Mouse (Mus musculus): ENCODE measurements around the gene Ubb. TPM values are rescaled to one million over a fixed set of nuclear protein-coding genes. Genes with fewer than 3 reads are reported as not detected.
A peak's percentile ranks its signal among the peaks of the same experiment; 100 is the strongest.

Gene Ubb
- polyA plus RNA-seq, 1 experiment from 2014 or later: 1,934 TPM

GRCm38 (mm10) chr11:62566211-62566610 is 15.2 kb downstream of the Ubb start:
- 80% methylated on average over 1 of the region's 1 CpGs for WGBS
- no peak for DNase-seq (ENCODE audit: low spot score)

GRCm38 (mm10) chr11:62568300-62568699 is 17.3 kb downstream of the Ubb start:
- Histone ChIP-seq H3K27me3 (ENCODE audit: control insufficient read depth, insufficient read depth, low read length) (no peaks in the 10 kb centered on the region), H3K4me2 (replicated peaks; ENCODE audit: low read depth) (no peak overlapping the region), H3K36me3 (ENCODE audit: control insufficient read depth, insufficient read depth, low read length) (no peaks in the 10 kb centered on the region), H3K4me3 (ENCODE audit: low read depth, low read length) (no peak overlapping the region), H3K9ac (ENCODE audit: low read length) (no peak overlapping the region), H3K9me3 (ENCODE audit: control insufficient read depth, low read length) (no peaks in the 10 kb centered on the region), H3K4me1 (replicated peaks; ENCODE audit: control insufficient read depth, insufficient read depth) (no peaks in the 10 kb centered on the region), H3K27ac (replicated peaks) (no peak overlapping the region)
- DNase-seq (ENCODE audit: low spot score): no peak
- peak; percentile 77 for ATAC-seq (ENCODE audit: low FRiP score, low TSS enrichment)
- TF ChIP-seq CTCF (IDR thresholded peaks at IDR 0.05; ENCODE audit: low read depth): no peak
- TF ChIP-seq EP300 (optimal IDR thresholded peaks at IDR 0.05): no peak
- WGBS: 45% methylated on average over 3 of the region's 3 CpGs

More at GRCm38 (mm10) chr11:62566211-62566610, 15.2 kb downstream of the Ubb start:
- no peaks in the 10 kb centered on the region for H3K9me3 ChIP-seq (ENCODE audit: control insufficient read depth, low read length)
- TF ChIP-seq CTCF (IDR thresholded peaks at IDR 0.05; ENCODE audit: low read depth) (no peak), EP300 (optimal IDR thresholded peaks at IDR 0.05) (no peak)
- H3K36me3 ChIP-seq (ENCODE audit: control insufficient read depth, insufficient read depth, low read length): no peaks in the 10 kb centered on the region
- no peak overlapping the region; the same call in 1 of the 2 replicates for H3K27ac ChIP-seq (replicated peaks)
- H3K4me2 ChIP-seq (replicated peaks; ENCODE audit: low read depth): no peak overlapping the region
- H3K4me3 ChIP-seq (ENCODE audit: low read depth, low read length): no peak overlapping the region
- H3K27me3 ChIP-seq (ENCODE audit: control insufficient read depth, insufficient read depth, low read length): no peaks in the 10 kb centered on the region
- ATAC-seq (ENCODE audit: low FRiP score, low TSS enrichment): 0 out of 2 replicates have a peak, but pooled peaks have one; percentile 41
- H3K9ac ChIP-seq (ENCODE audit: low read length): no peak overlapping the region
- no peaks in the 10 kb centered on the region for H3K4me1 ChIP-seq (replicated peaks; ENCODE audit: control insufficient read depth, insufficient read depth)

GRCm38 (mm10) chr11:62573959-62574702 is 23.2 kb downstream of the Ubb start, which contains the start of gene Trpv2:
Gene Trpv2 (plus strand): TSS chr11:62574486.
- no peak for ATAC-seq (ENCODE audit: low FRiP score, low TSS enrichment)
- H3K4me3 ChIP-seq (ENCODE audit: low read depth, low read length): peak within 1 kb of the TSS; percentile 53
- H3K4me1 ChIP-seq (replicated peaks; ENCODE audit: control insufficient read depth, insufficient read depth): no peaks in the 10 kb centered on the region
- 67% methylated on average over 6 of the region's 6 CpGs for WGBS
- H3K36me3 ChIP-seq (ENCODE audit: control insufficient read depth, insufficient read depth, low read length): no peaks in the 10 kb centered on the region
- no peaks in the 10 kb centered on the region for H3K27me3 ChIP-seq (ENCODE audit: control insufficient read depth, insufficient read depth, low read length)
- no peaks in the 10 kb centered on the region for H3K9me3 ChIP-seq (ENCODE audit: control insufficient read depth, low read length)
- no peak for TF ChIP-seq CTCF (IDR thresholded peaks at IDR 0.05; ENCODE audit: low read depth)
- no peak for TF ChIP-seq EP300 (optimal IDR thresholded peaks at IDR 0.05)
- no peak within 1 kb of the TSS; the same call in 1 of the 2 replicates for H3K9ac ChIP-seq (ENCODE audit: low read length)
- no peak within 1 kb of the TSS for H3K27ac ChIP-seq (replicated peaks)
- DNase-seq (ENCODE audit: low spot score): no peak
- H3K4me2 ChIP-seq (replicated peaks; ENCODE audit: low read depth): peak within 1 kb of the TSS; percentile 94

GRCm38 (mm10) chr11:62574703-62575085 is 23.7 kb downstream of the Ubb start:
- Histone ChIP-seq H3K9ac (ENCODE audit: low read length) (no peak overlapping the region), H3K4me2 (replicated peaks; ENCODE audit: low read depth) (no peak overlapping the region), H3K36me3 (ENCODE audit: control insufficient read depth, insufficient read depth, low read length) (no peaks in the 10 kb centered on the region), H3K27me3 (ENCODE audit: control insufficient read depth, insufficient read depth, low read length) (no peaks in the 10 kb centered on the region), H3K9me3 (ENCODE audit: control insufficient read depth, low read length) (no peaks in the 10 kb centered on the region), H3K4me1 (replicated peaks; ENCODE audit: control insufficient read depth, insufficient read depth) (no peaks in the 10 kb centered on the region), H3K27ac (replicated peaks) (no peak overlapping the region), H3K4me3 (ENCODE audit: low read depth, low read length) (no peak overlapping the region)
- 72% methylated on average over 4 of the region's 4 CpGs for WGBS
- DNase-seq (ENCODE audit: low spot score) (no peak), ATAC-seq (ENCODE audit: low FRiP score, low TSS enrichment) (no peak)
- TF ChIP-seq CTCF (IDR thresholded peaks at IDR 0.05; ENCODE audit: low read depth): no peak
- no peak for TF ChIP-seq EP300 (optimal IDR thresholded peaks at IDR 0.05)

GRCm38 (mm10) chr11:62575297-62575658 is 24.3 kb downstream of the Ubb start:
- Histone ChIP-seq H3K4me1 (replicated peaks; ENCODE audit: control insufficient read depth, insufficient read depth) (no peaks in the 10 kb centered on the region), H3K27me3 (ENCODE audit: control insufficient read depth, insufficient read depth, low read length) (no peaks in the 10 kb centered on the region), H3K36me3 (ENCODE audit: control insufficient read depth, insufficient read depth, low read length) (no peaks in the 10 kb centered on the region), H3K4me2 (replicated peaks; ENCODE audit: low read depth) (peak overlapping the region; percentile 94), H3K4me3 (ENCODE audit: low read depth, low read length) (peak overlapping the region; percentile 53), H3K9me3 (ENCODE audit: control insufficient read depth, low read length) (no peaks in the 10 kb centered on the region), H3K27ac (replicated peaks) (peak overlapping the region; percentile 56), H3K9ac (ENCODE audit: low read length) (peak overlapping the region; percentile 57)
- TF ChIP-seq CTCF (IDR thresholded peaks at IDR 0.05; ENCODE audit: low read depth): peak; percentile 95
- TF ChIP-seq EP300 (optimal IDR thresholded peaks at IDR 0.05): no peak
- peak; percentile 85 for DNase-seq (ENCODE audit: low spot score)
- WGBS: 3% methylated on average over 9 of the region's 9 CpGs
- ATAC-seq (ENCODE audit: low FRiP score, low TSS enrichment): peak; percentile 75
